Mouse (Mus musculus) adrenal gland, adult 2 months (tissue): ENCODE results near the gene Hddc2. TPM values are rescaled to one million over a fixed set of nuclear protein-coding genes. Genes with fewer than 3 reads are reported as not detected.
"Not testable (repeated sequence)": the region's sequence is repeated elsewhere in the genome, so short reads cannot be mapped to it uniquely, and the experiment has no call there.

ENCODE experiments used
- DNase-seq: peaks from one replicate; pipeline ENCODE4 v3.0.0; 2021
- polyA plus RNA-seq: library from polyadenylated mRNA; depleted of rRNA; stranded (reverse); fragments of >200 nt; gene quantifications from 2 replicates; pipeline ENCODE4 v1.2.3, GENCODE M21; 2012; rRNA removed
- total RNA-seq, 2 experiments: library from RNA; stranded (reverse); gene quantifications; 2 replicates each; pipeline ENCODE4 v1.2.3; 2021

Gene Hddc2
- total and polyA plus RNA-seq, 3 experiments: 3.7 to 37.3 (median 32.9) TPM

GRCm38 (mm10) chr10:31354141-31354540 is 41.0 kb downstream of the Hddc2 start:
- peak; percentile 56 for DNase-seq

- DNase-seq: no peak
Measured at GRCm38 (mm10) chr10:31354886-31355461, 41.8 kb downstream of the Hddc2 start.

GRCm38 (mm10) chr10:31359749-31360148 is 46.6 kb downstream of the Hddc2 start:
- DNase-seq: no peak

GRCm38 (mm10) chr10:31370200-31370599 is 57.0 kb downstream of the Hddc2 start:
- DNase-seq: not testable (repeated sequence)

Other genes starting within 250 kb of the Hddc2 start
- gene Tpd52l1, start 132.6 kb downstream of the Hddc2 start, total RNA-seq: 10 to 100 TPM; 41.7 to 43.3 TPM
- 11.4 and 14.5 TPM in 2 replicates for gene Tpd52l1, start 132.6 kb downstream of the Hddc2 start, polyA plus RNA-seq